Mouse (Mus musculus): ENCODE results near the gene Scnn1a. TPM values are rescaled to one million over a fixed set of nuclear protein-coding genes. Genes with fewer than 3 reads are reported as not detected.

Gene Scnn1a
- polyA plus RNA-seq, 1 experiment = 0.74 TPM

DNA sequence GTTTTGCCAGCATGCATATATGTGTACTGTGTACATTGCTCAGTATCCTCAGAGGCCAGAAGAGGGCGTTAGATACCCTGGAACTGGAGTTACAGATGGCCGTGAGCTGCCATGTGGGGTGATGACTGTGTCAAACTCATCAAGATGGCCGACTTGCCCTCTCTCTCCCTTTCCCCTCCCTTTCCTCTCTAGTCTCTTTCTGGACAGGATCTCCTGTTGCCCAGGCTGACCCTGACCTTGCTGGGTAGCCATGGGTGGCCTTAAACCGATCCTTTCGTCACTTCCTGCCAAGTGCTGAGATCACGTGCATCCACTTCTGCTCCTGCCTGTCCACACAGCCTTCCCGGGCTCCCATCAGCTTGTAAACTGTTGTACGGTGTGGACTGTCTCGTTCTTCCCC, 39.5 kb downstream of the Scnn1a start:
- TF ChIP-seq POLR2A (IDR thresholded peaks at IDR 0.05; ENCODE audit: borderline replicate concordance, insufficient read depth, low read length) = no peak
- TF ChIP-seq CTCF (IDR thresholded peaks at IDR 0.05; ENCODE audit: borderline replicate concordance, insufficient read depth, low read depth, low read length) = no peak
- WGBS = 60% methylated on average over 9 of the region's 9 CpGs
- no peak overlapping the region for H3K4me3 ChIP-seq (replicated peaks; ENCODE audit: insufficient read depth, low read depth, low read length)
- H3K4me1 ChIP-seq (ENCODE audit: control insufficient read depth, insufficient read depth, low read length) = peaks cover 4% of the 10 kb centered on the region
- DNase-seq = no peak
- peaks cover 2% of the 10 kb centered on the region; the same call in 1 of the 2 replicates for H3K27me3 ChIP-seq (ENCODE audit: control insufficient read depth, insufficient read depth, low read length)
- no peak overlapping the region for H3K27ac ChIP-seq (ENCODE audit: insufficient read depth, low read length)

DNA sequence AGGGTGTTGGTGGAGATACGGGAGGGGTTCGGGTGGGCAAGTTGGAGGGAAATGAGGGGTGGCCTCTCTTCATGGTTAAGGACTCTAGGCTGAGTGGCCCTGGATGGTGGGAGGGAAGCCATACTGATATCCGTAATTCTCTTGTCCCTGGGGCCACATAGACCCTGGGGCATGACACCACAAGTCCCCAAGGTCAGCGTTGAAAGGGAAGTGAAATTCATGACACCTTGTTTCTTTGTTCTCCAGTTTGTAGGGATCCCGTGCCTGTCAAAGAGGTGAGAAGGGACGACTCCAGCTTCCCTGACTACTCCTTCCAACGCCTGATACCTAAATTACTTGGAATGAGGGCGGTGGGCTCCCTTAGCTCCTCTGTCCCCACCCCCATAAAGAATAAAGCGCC, 40.4 kb downstream of the Scnn1a start:
- no peaks in the 10 kb centered on the region for H3K4me1 ChIP-seq (ENCODE audit: control insufficient read depth, insufficient read depth, low read length)
- H3K27ac ChIP-seq (ENCODE audit: insufficient read depth, low read length) = no peak overlapping the region
- H3K27me3 ChIP-seq (ENCODE audit: control insufficient read depth, insufficient read depth, low read length) = peaks cover 2% of the 10 kb centered on the region; the same call in 1 of the 2 replicates
- DNase-seq = no peak
- TF ChIP-seq CTCF (IDR thresholded peaks at IDR 0.05; ENCODE audit: borderline replicate concordance, insufficient read depth, low read depth, low read length) (no peak), POLR2A (IDR thresholded peaks at IDR 0.05; ENCODE audit: borderline replicate concordance, insufficient read depth, low read length) (no peak)
- no peak overlapping the region for H3K4me3 ChIP-seq (replicated peaks; ENCODE audit: insufficient read depth, low read depth, low read length)
- WGBS = 77% methylated on average over 9 of the region's 9 CpGs

DNA sequence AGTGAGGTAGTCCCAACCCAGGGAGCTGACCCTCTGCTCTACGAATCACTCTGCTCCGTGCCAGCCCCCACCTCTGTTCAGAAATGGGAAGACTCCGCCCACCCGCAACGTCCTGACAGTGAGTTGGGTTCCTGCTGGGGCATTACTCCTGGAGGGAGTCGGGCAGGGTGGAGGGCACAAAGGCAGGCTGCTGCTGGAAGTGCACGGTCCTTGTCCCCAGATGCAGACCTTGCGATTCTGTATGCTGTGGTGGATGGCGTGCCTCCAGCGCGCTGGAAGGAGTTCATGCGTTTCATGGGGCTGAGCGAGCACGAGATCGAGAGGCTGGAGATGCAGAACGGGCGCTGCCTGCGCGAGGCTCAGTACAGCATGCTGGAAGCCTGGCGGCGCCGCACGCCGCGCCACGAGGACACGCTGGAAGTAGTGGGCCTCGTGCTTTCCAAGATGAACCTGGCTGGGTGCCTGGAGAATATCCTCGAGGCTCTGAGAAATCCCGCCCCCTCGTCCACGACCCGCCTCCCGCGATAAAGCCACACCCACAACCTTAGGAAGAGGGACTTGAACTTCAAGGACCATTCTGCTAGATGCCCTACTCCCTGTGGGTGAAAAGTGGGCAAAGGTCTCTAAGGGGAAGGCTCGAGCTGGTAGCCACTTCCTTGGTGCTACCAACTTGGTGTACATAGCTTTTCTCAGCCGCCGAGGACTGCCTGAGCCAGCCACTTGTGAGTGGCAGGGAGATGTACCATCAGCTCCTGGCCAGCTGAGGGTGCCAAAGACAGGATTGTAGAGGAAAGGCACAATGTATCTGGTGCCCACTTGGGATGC, 41.2 kb downstream of the Scnn1a start:
- Histone ChIP-seq H3K27me3 (ENCODE audit: control insufficient read depth, insufficient read depth, low read length) (peaks cover 2% of the 10 kb centered on the region; the same call in 1 of the 2 replicates), H3K4me1 (ENCODE audit: control insufficient read depth, insufficient read depth, low read length) (no peaks in the 10 kb centered on the region), H3K27ac (ENCODE audit: insufficient read depth, low read length) (no peak overlapping the region), H3K4me3 (replicated peaks; ENCODE audit: insufficient read depth, low read depth, low read length) (no peak overlapping the region)
- no peak for TF ChIP-seq POLR2A (IDR thresholded peaks at IDR 0.05; ENCODE audit: borderline replicate concordance, insufficient read depth, low read length)
- no peak for TF ChIP-seq CTCF (IDR thresholded peaks at IDR 0.05; ENCODE audit: borderline replicate concordance, insufficient read depth, low read depth, low read length)
- WGBS = 5% methylated on average over 38 of the region's 38 CpGs
- DNase-seq = no peak

DNA sequence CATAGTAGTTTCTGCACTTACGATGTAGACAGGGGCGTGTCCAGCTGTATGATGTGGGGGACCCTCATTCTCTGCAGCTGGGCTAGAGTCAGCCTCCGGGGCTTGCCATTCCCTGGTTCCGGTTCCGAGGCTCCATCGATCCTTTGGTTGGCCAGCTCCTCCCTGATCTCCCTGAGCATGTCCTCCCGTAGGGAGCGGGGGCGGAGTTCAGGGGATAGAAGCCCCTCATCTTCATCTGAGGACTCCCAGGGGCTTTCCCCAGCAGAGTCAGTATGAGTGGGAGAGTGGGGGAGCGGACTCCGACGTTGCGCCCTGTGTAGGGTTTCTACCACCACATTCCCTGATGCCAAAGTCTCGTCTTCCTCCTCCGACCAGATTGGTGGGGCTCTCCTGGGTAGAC, 42.6 kb downstream of the Scnn1a start:
- DNase-seq = no peak
- H3K4me1 ChIP-seq (ENCODE audit: control insufficient read depth, insufficient read depth, low read length) = no peaks in the 10 kb centered on the region
- no peak overlapping the region for H3K27ac ChIP-seq (ENCODE audit: insufficient read depth, low read length)
- H3K4me3 ChIP-seq (replicated peaks; ENCODE audit: insufficient read depth, low read depth, low read length) = no peak overlapping the region
- no peak for TF ChIP-seq POLR2A (IDR thresholded peaks at IDR 0.05; ENCODE audit: borderline replicate concordance, insufficient read depth, low read length)
- H3K27me3 ChIP-seq (ENCODE audit: control insufficient read depth, insufficient read depth, low read length) = peaks cover 2% of the 10 kb centered on the region; the same call in 1 of the 2 replicates
- 28% methylated on average over 15 of the region's 15 CpGs for WGBS

DNA sequence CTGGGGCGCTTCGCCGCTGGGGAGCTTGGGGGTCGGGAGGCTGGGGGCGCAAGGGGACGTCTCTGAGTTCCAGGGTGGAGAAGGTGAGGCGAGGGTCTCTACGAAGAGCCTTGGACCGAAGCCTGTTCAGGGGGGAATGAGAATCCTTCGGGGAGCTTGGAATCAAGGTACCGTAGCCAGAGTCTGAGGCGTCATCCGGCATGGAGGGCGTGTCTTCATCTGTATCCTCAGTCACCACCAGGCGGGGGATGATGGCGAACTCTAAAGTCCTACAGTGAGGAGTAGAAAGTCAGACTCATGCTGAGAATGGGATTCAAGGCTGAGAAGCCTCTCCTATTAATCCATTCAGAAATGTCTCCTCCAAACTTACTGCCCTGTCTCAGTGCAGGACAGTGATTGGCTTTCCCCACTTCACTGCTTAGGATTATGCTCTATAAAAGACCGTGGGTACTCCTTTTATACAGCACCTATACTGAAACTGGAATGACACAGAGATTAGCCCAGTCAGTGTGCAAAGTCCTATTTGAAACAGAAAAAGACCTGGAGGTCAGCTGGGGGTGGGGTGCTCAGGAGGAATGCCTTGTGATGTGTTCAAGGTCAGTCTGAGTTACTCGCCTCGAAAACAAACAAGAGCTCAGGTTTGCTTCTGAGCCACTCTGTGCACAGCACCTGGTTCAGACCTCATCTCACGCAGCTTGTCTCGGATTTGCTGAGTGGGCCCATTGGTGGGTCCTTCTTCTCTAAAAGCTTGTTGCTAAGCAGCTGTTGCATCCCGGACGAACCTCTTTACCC, 43.2 kb downstream of the Scnn1a start:
- WGBS = 16% methylated on average over 23 of the region's 23 CpGs
- Histone ChIP-seq H3K4me1 (ENCODE audit: control insufficient read depth, insufficient read depth, low read length) (no peaks in the 10 kb centered on the region), H3K4me3 (replicated peaks; ENCODE audit: insufficient read depth, low read depth, low read length) (no peak overlapping the region), H3K27me3 (ENCODE audit: control insufficient read depth, insufficient read depth, low read length) (peaks cover 2% of the 10 kb centered on the region; the same call in 1 of the 2 replicates), H3K27ac (ENCODE audit: insufficient read depth, low read length) (no peak overlapping the region)
- TF ChIP-seq POLR2A (IDR thresholded peaks at IDR 0.05; ENCODE audit: borderline replicate concordance, insufficient read depth, low read length) = no peak
- no peak for TF ChIP-seq CTCF (IDR thresholded peaks at IDR 0.05; ENCODE audit: borderline replicate concordance, insufficient read depth, low read depth, low read length)
- no peak for DNase-seq

DNA sequence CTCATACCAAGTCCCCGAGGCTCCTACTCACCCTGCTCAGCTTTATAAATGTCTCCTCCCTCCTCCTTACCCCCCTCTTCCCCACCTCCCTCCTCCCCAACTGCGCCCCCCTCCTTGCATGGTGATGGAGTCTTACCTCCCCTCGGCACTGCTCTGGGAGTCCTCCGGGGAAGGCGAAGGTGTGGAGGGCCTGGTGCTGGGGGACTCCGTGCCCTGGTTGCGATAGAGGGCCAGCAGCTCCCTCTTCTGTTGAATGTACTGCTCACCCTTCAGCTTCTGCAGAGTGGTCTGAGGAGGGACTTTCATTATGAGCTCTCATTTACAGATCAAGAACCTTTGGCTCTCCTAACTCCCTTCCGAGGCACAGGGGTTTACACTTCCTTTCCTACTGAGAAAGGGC, 44.0 kb downstream of the Scnn1a start:
- Histone ChIP-seq H3K27me3 (ENCODE audit: control insufficient read depth, insufficient read depth, low read length) (peaks cover 2% of the 10 kb centered on the region; the same call in 1 of the 2 replicates), H3K4me1 (ENCODE audit: control insufficient read depth, insufficient read depth, low read length) (no peaks in the 10 kb centered on the region), H3K27ac (ENCODE audit: insufficient read depth, low read length) (no peak overlapping the region), H3K4me3 (replicated peaks; ENCODE audit: insufficient read depth, low read depth, low read length) (no peak overlapping the region)
- no peak for DNase-seq
- TF ChIP-seq CTCF (IDR thresholded peaks at IDR 0.05; ENCODE audit: borderline replicate concordance, insufficient read depth, low read depth, low read length) (0 out of 2 replicates have a peak, but pooled peaks have one; percentile 12), POLR2A (IDR thresholded peaks at IDR 0.05; ENCODE audit: borderline replicate concordance, insufficient read depth, low read length) (no peak)
- 4% methylated on average over 8 of the region's 8 CpGs for WGBS

DNA sequence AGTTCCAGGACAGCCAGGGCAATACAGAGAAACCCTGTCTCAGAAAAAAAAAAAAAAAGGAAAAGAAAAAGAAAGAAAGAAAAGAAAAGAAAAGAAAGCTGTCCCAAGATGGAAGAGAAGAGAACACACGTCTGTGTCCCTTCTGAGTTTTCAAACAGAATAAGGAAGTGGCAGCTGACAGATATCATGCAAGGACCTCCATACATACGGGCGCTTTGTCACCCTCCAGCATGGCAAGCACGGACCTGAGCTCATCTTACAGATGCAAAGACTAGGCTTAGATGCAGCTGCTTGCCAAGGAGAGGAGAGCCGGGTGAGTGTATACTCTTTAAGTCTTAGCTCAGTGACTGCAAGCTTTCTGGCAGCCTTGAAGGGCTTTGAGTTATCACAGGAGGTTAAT, 45.1 kb downstream of the Scnn1a start:
- no peak for TF ChIP-seq CTCF (IDR thresholded peaks at IDR 0.05; ENCODE audit: borderline replicate concordance, insufficient read depth, low read depth, low read length)
- no peak overlapping the region for H3K27ac ChIP-seq (ENCODE audit: insufficient read depth, low read length)
- no peak overlapping the region for H3K4me3 ChIP-seq (replicated peaks; ENCODE audit: insufficient read depth, low read depth, low read length)
- 88% methylated on average over 5 of the region's 5 CpGs for WGBS
- H3K4me1 ChIP-seq (ENCODE audit: control insufficient read depth, insufficient read depth, low read length) = no peaks in the 10 kb centered on the region
- H3K27me3 ChIP-seq (ENCODE audit: control insufficient read depth, insufficient read depth, low read length) = peaks cover 2% of the 10 kb centered on the region; the same call in 1 of the 2 replicates
- no peak for DNase-seq

Measured in cerebellum, adult 2 months (tissue).